Comparison of ENCODE assay signal across 21 mouse cellular contexts in genomic region chr3:152171236-152171635, GRCm38 (mm10). TPM values are rescaled to one million over a fixed set of nuclear protein-coding genes. Genes with fewer than 3 reads are reported as not detected.
A peak's percentile ranks its signal among the peaks of the same experiment; 100 is the strongest.
DNase-seq lines count a peak whose midpoint lies in the region; ATAC-seq and TF ChIP-seq lines count a peak whose summit lies in the region.
"Had no signal": no experiment of that assay in that cellular context is flagged by ENCODE, and none has a peak within 500 bp of the region (broad histone marks: within the 10 kb centered on the region; RNA-seq: fewer than 3 reads in every experiment).

No protein-coding gene starts in this region.

- TF ChIP-seq EP300 in stomach, postnatal 0 days (optimal IDR thresholded peaks at IDR 0.05) = no peak

- H3K36me3 ChIP-seq in heart, embryonic 13.5 days = no peaks in the 10 kb centered on the region
- no peaks in the 10 kb centered on the region for H3K36me3 ChIP-seq in stomach, embryonic 16.5 days (ENCODE audit: control insufficient read depth, insufficient read depth, low read length)
- H3K36me3 ChIP-seq in stomach, postnatal 0 days (ENCODE audit: control insufficient read depth, insufficient read depth, low read length) = no peaks in the 10 kb centered on the region
- H3K36me3 ChIP-seq in intestine, embryonic 15.5 days = no peaks in the 10 kb centered on the region
- H3K36me3 ChIP-seq in forebrain, embryonic 13.5 days (ENCODE audit: poor library complexity, severe bottlenecking) = no peaks in the 10 kb centered on the region
- H3K36me3 ChIP-seq: embryonic facial prominence, embryonic 15.5 days; forebrain, embryonic 10.5 days; limb, embryonic 15.5 days; midbrain, embryonic 12.5 days; neural tube, embryonic 13.5 days had no signal

- no peaks in the 10 kb centered on the region for H3K9me3 ChIP-seq in heart, embryonic 13.5 days
- H3K9me3 ChIP-seq in stomach, embryonic 16.5 days (replicated peaks; ENCODE audit: control insufficient read depth, low read length) = no peaks in the 10 kb centered on the region
- H3K9me3 ChIP-seq in stomach, postnatal 0 days (ENCODE audit: control insufficient read depth, low read length) = no peaks in the 10 kb centered on the region
- no peaks in the 10 kb centered on the region for H3K9me3 ChIP-seq in intestine, embryonic 15.5 days
- no peaks in the 10 kb centered on the region for H3K9me3 ChIP-seq in forebrain, embryonic 13.5 days (replicated peaks)
- H3K9me3 ChIP-seq: embryonic facial prominence, embryonic 15.5 days; forebrain, embryonic 10.5 days; limb, embryonic 15.5 days; midbrain, embryonic 12.5 days; neural tube, embryonic 13.5 days had no signal

- 0 out of 2 replicates have a peak overlapping the region, but pooled peaks have one; percentile 34 for H3K27ac ChIP-seq in heart, embryonic 13.5 days (replicated peaks)
- no peak overlapping the region for H3K27ac ChIP-seq in stomach, embryonic 16.5 days (ENCODE audit: low read length)
- no peak overlapping the region for H3K27ac ChIP-seq in stomach, postnatal 0 days (replicated peaks)
- H3K27ac ChIP-seq in intestine, embryonic 15.5 days = 0 out of 2 replicates have a peak overlapping the region, but pooled peaks have one; percentile 4
- H3K27ac ChIP-seq in forebrain, embryonic 13.5 days = no peak overlapping the region
- H3K27ac ChIP-seq: embryonic facial prominence, embryonic 15.5 days; forebrain, embryonic 10.5 days; hindbrain, postnatal 0 days; limb, embryonic 15.5 days; midbrain, embryonic 12.5 days; neural tube, embryonic 13.5 days had no signal

- H3K27me3 ChIP-seq in heart, embryonic 13.5 days (replicated peaks) = peaks cover 2% of the 10 kb centered on the region; the same call in 1 of the 2 replicates
- H3K27me3 ChIP-seq in stomach, embryonic 16.5 days (ENCODE audit: control insufficient read depth, insufficient read depth, low read length) = no peaks in the 10 kb centered on the region
- no peaks in the 10 kb centered on the region for H3K27me3 ChIP-seq in stomach, postnatal 0 days (ENCODE audit: control insufficient read depth, insufficient read depth, low read length)
- H3K27me3 ChIP-seq in intestine, embryonic 15.5 days (replicated peaks) = no peaks in the 10 kb centered on the region
- no peaks in the 10 kb centered on the region for H3K27me3 ChIP-seq in forebrain, embryonic 13.5 days
- H3K27me3 ChIP-seq: neural tube, embryonic 13.5 days had no signal

- no peak overlapping the region for H3K4me2 ChIP-seq in heart, embryonic 13.5 days
- no peak overlapping the region for H3K4me2 ChIP-seq in stomach, embryonic 16.5 days (ENCODE audit: low read depth, low read length)
- no peak overlapping the region for H3K4me2 ChIP-seq in stomach, postnatal 0 days (replicated peaks; ENCODE audit: low read depth)
- no peak overlapping the region for H3K4me2 ChIP-seq in intestine, embryonic 15.5 days (replicated peaks)
- H3K4me2 ChIP-seq in forebrain, embryonic 13.5 days = no peak overlapping the region
- H3K4me2 ChIP-seq: embryonic facial prominence, embryonic 15.5 days; limb, embryonic 15.5 days; midbrain, embryonic 12.5 days; neural tube, embryonic 13.5 days had no signal

- no peak overlapping the region for H3K4me3 ChIP-seq in heart, embryonic 13.5 days
- no peak overlapping the region for H3K4me3 ChIP-seq in stomach, embryonic 16.5 days (replicated peaks; ENCODE audit: low read length)
- H3K4me3 ChIP-seq in stomach, postnatal 0 days (ENCODE audit: low read depth, low read length) = no peak overlapping the region
- H3K4me3 ChIP-seq in intestine, embryonic 15.5 days (replicated peaks) = no peak overlapping the region
- no peak overlapping the region for H3K4me3 ChIP-seq in forebrain, embryonic 13.5 days
- H3K4me3 ChIP-seq: embryonic facial prominence, embryonic 15.5 days; forebrain, embryonic 10.5 days; limb, embryonic 15.5 days; midbrain, embryonic 12.5 days; neural tube, embryonic 13.5 days had no signal

- no peak for DNase-seq in heart, postnatal 4 days
- no peak for DNase-seq in stomach, postnatal 0 days (ENCODE audit: low spot score)
- no peak for DNase-seq in cerebellum, adult 9-11 months
- DNase-seq: cerebellum, adult 11-12 months; cerebellum, postnatal 25 days; heart, postnatal 36 days; kidney, adult 9 months; kidney, postnatal 25 days; right cerebral cortex, adult 18-20 months; thymus, adult 18-20 months had no signal

- TF ChIP-seq CTCF in stomach, postnatal 0 days (IDR thresholded peaks at IDR 0.05; ENCODE audit: low read depth) = no peak

- H3K9ac ChIP-seq in heart, embryonic 13.5 days = peak overlapping the region; percentile 28; the same call in 1 of the 2 replicates
- H3K9ac ChIP-seq in stomach, embryonic 16.5 days (ENCODE audit: low read length) = no peak overlapping the region
- H3K9ac ChIP-seq in stomach, postnatal 0 days (ENCODE audit: low read length) = no peak overlapping the region
- H3K9ac ChIP-seq in intestine, embryonic 15.5 days = no peak overlapping the region
- H3K9ac ChIP-seq in forebrain, embryonic 13.5 days = no peak overlapping the region
- H3K9ac ChIP-seq: embryonic facial prominence, embryonic 15.5 days; limb, embryonic 15.5 days; midbrain, embryonic 12.5 days; neural tube, embryonic 13.5 days had no signal

- peaks cover 27% of the 10 kb centered on the region for H3K4me1 ChIP-seq in heart, embryonic 13.5 days
- H3K4me1 ChIP-seq in stomach, embryonic 16.5 days (ENCODE audit: control insufficient read depth, insufficient read depth, low read length) = peaks cover 11% of the 10 kb centered on the region
- no peaks in the 10 kb centered on the region for H3K4me1 ChIP-seq in stomach, postnatal 0 days (replicated peaks; ENCODE audit: control insufficient read depth, insufficient read depth)
- H3K4me1 ChIP-seq in intestine, embryonic 15.5 days (replicated peaks) = peaks cover 15% of the 10 kb centered on the region
- H3K4me1 ChIP-seq in forebrain, embryonic 13.5 days = peaks cover 11% of the 10 kb centered on the region; the same call in 1 of the 2 replicates

- 36% methylated on average over 2 of the region's 2 CpGs for WGBS in heart, embryonic 13.5 days
- 52% methylated on average over 2 of the region's 2 CpGs for WGBS in stomach, embryonic 16.5 days
- 51% methylated on average over 2 of the region's 2 CpGs for WGBS in stomach, postnatal 0 days
- WGBS in intestine, embryonic 15.5 days = 43% methylated on average over 2 of the region's 2 CpGs
- WGBS in forebrain, embryonic 13.5 days = 83% methylated on average over 2 of the region's 2 CpGs

- no peak for ATAC-seq in heart, embryonic 13.5 days (ENCODE audit: extremely low read depth, insufficient number of reproducible peaks, low FRiP score, low TSS enrichment)
- 0 out of 2 replicates have a peak, but pooled peaks have one; percentile 20 for ATAC-seq in stomach, embryonic 16.5 days (ENCODE audit: insufficient read depth, low FRiP score)
- no peak for ATAC-seq in stomach, postnatal 0 days (ENCODE audit: low FRiP score, low TSS enrichment)
- ATAC-seq in intestine, embryonic 15.5 days = peak; percentile 73
- ATAC-seq in forebrain, embryonic 13.5 days = no peak
- ATAC-seq: activated CD4-positive, CD25-positive, alpha-beta regulatory T cell, adult 4 months; hindbrain, postnatal 0 days had no signal

RNA-seq across cellular contexts. Expression of gene Gipc2, which starts 5.2 kb away (rescaled TPM):
- polyA plus RNA-seq in heart, embryonic 13.5 days (2015; fragmentation: Nextera tagmentation; extraction: Ambion mirVana) = 3.2 and 4.6 TPM in 2 replicates
- 1 to 10 TPM; 3.5 to 4.6 TPM for total RNA-seq in heart, postnatal 4 days (2021)
- 56.1 and 59.9 TPM in 2 replicates for polyA plus RNA-seq in stomach, embryonic 16.5 days (2015; fragmentation: Nextera tagmentation; extraction: Ambion mirVana)
- 76.1 and 82.5 TPM in 2 replicates for polyA plus RNA-seq in stomach, postnatal 0 days (2015; fragmentation: Nextera tagmentation; extraction: Ambion mirVana)
- polyA plus RNA-seq in intestine, embryonic 15.5 days (2015; fragmentation: Nextera tagmentation; extraction: Ambion mirVana) = 171 and 172 TPM in 2 replicates
- 2.1 and 2.6 TPM in 2 replicates for polyA plus RNA-seq in forebrain, embryonic 13.5 days (2015; fragmentation: Nextera tagmentation; extraction: Ambion mirVana)
- polyA plus RNA-seq: activated CD4-positive, CD25-positive, alpha-beta regulatory T cell, adult 4 months had no signal

RNA-seq across cellular contexts. Expression of gene Dnajb4, which starts 38.9 kb away (rescaled TPM):
- 38.3 and 47.6 TPM in 2 replicates for polyA plus RNA-seq in heart, embryonic 13.5 days (2015; fragmentation: Nextera tagmentation; extraction: Ambion mirVana)
- total RNA-seq in heart, postnatal 4 days (2021) = 10 to 100 TPM; 58.3 to 62.3 TPM
- 38.9 and 39.8 TPM in 2 replicates for polyA plus RNA-seq in stomach, embryonic 16.5 days (2015; fragmentation: Nextera tagmentation; extraction: Ambion mirVana)
- polyA plus RNA-seq in stomach, postnatal 0 days (2015; fragmentation: Nextera tagmentation; extraction: Ambion mirVana) = 26.4 and 29.0 TPM in 2 replicates
- 23.1 and 25.5 TPM in 2 replicates for polyA plus RNA-seq in intestine, embryonic 15.5 days (2015; fragmentation: Nextera tagmentation; extraction: Ambion mirVana)
- 23.8 and 28.9 TPM in 2 replicates for polyA plus RNA-seq in forebrain, embryonic 13.5 days (2015; fragmentation: Nextera tagmentation; extraction: Ambion mirVana)

RNA-seq across cellular contexts. Expression of gene Fubp1, which starts 39.0 kb away (rescaled TPM):
- polyA plus RNA-seq in heart, embryonic 13.5 days (2015; fragmentation: Nextera tagmentation; extraction: Ambion mirVana) = 118 and 128 TPM in 2 replicates
- total RNA-seq in heart, postnatal 4 days (2021) = 100 to 1,000 TPM in 1 of 2 experiments, 10 to 100 TPM in 1; 99.9 to 108 TPM
- polyA plus RNA-seq in stomach, embryonic 16.5 days (2015; fragmentation: Nextera tagmentation; extraction: Ambion mirVana) = 156 and 169 TPM in 2 replicates
- 60.2 and 60.5 TPM in 2 replicates for polyA plus RNA-seq in stomach, postnatal 0 days (2015; fragmentation: Nextera tagmentation; extraction: Ambion mirVana)
- 177 and 205 TPM in 2 replicates for polyA plus RNA-seq in intestine, embryonic 15.5 days (2015; fragmentation: Nextera tagmentation; extraction: Ambion mirVana)
- polyA plus RNA-seq in forebrain, embryonic 13.5 days (2015; fragmentation: Nextera tagmentation; extraction: Ambion mirVana) = 399 and 412 TPM in 2 replicates

Comparison
In these comparisons a context has a peak if more than half of its experiments do, and no peak if none do; other contexts are left out.
1. ATAC-seq: peak in stomach, embryonic 16.5 days (single experiment) and intestine, embryonic 15.5 days (single experiment); none in heart, embryonic 13.5 days (single experiment), stomach, postnatal 0 days (single experiment) and forebrain, embryonic 13.5 days (single experiment).
2. H3K27ac ChIP-seq: peak in heart, embryonic 13.5 days (single experiment) and intestine, embryonic 15.5 days (single experiment); none in stomach, embryonic 16.5 days (single experiment), stomach, postnatal 0 days (single experiment) and forebrain, embryonic 13.5 days (single experiment).
3. RNA of gene Gipc2, which starts 5.2 kb away (polyA plus RNA-seq): 171 to 172 TPM in intestine, embryonic 15.5 days, 76.1 to 82.5 TPM in stomach, postnatal 0 days and 56.1 to 59.9 TPM in stomach, embryonic 16.5 days; 3.2 to 4.6 TPM in heart, embryonic 13.5 days and 2.1 to 2.6 TPM in forebrain, embryonic 13.5 days; every median in the first group is over 10 times any median in the second.